Mouse (Mus musculus) neural tube, embryonic 13.5 days (tissue): Measurements from ENCODE around the gene Olfr222. TPM values are rescaled to one million over a fixed set of nuclear protein-coding genes. Genes with fewer than 3 reads are reported as not detected.
"Not testable (repeated sequence)": the region's sequence is repeated elsewhere in the genome, so short reads cannot be mapped to it uniquely, and the experiment has no call there.

Experiments
- ATAC-seq: fragments of 200-750 bp; cut with Nextera tagmentation; 2 replicates; pipeline ENCODE4 v1.8.0; 2017; ENCODE audit warnings: low read depth, mild to moderate bottlenecking, moderate TSS enrichment, moderate library complexity
- H3K27ac ChIP-seq: fragments of 300-500 bp; sonication (generic); replicated peaks from 2 replicates; pipeline ENCODE4 v1.5.1; 2015; ENCODE audit warnings: moderate library complexity, mild to moderate bottlenecking, inconsistent platforms
- H3K27me3 ChIP-seq: fragments of 300-500 bp; sonication (generic); 2 replicates; pipeline ENCODE4 v1.6.1; 2015; ENCODE audit warnings: mild to moderate bottlenecking, inconsistent platforms
- H3K36me3 ChIP-seq: fragments of 300-500 bp; sonication (generic); 2 replicates; pipeline ENCODE4 v1.6.1; 2015; ENCODE audit warnings: mild to moderate bottlenecking, inconsistent platforms
- H3K4me1 ChIP-seq: fragments of 300-500 bp; sonication (generic); replicated peaks from 2 replicates; pipeline ENCODE4 v1.6.1; 2015; ENCODE audit warnings: inconsistent platforms
- H3K4me2 ChIP-seq: fragments of 300-500 bp; sonication (generic); 2 replicates; pipeline ENCODE4 v1.6.1; 2015; ENCODE audit warnings: inconsistent platforms, mild to moderate bottlenecking, moderate library complexity
- H3K4me3 ChIP-seq: fragments of 300-500 bp; sonication (generic); 2 replicates; pipeline ENCODE4 v1.5.1; 2015; ENCODE audit warnings: mild to moderate bottlenecking, inconsistent platforms
- H3K9ac ChIP-seq: fragments of 300-500 bp; sonication (generic); 2 replicates; pipeline ENCODE4 v1.6.1; 2015; ENCODE audit warnings: moderate library complexity, mild to moderate bottlenecking, inconsistent platforms
- H3K9me3 ChIP-seq: fragments of 300-500 bp; sonication (generic); 2 replicates; pipeline ENCODE4 v1.6.1; 2016; ENCODE audit warnings: inconsistent platforms
- WGBS: fragments of 180-500 bp; shearing (Covaris S2); methylation state at CpG from one replicate; pipeline ENCODE4 v1.1.7; 2015; 5-methylcytosine and 5-hydroxymethylcytosine counted together
- polyA plus RNA-seq: library from polyadenylated mRNA; unstranded; fragments of >200 nt; fragmentation: Nextera tagmentation; extraction: Ambion mirVana; gene quantifications from 2 replicates; pipeline ENCODE4 v1.2.1, GENCODE M21; 2015

The Olfr222 gene
- not detected in 2 replicates for polyA plus RNA-seq

DNA sequence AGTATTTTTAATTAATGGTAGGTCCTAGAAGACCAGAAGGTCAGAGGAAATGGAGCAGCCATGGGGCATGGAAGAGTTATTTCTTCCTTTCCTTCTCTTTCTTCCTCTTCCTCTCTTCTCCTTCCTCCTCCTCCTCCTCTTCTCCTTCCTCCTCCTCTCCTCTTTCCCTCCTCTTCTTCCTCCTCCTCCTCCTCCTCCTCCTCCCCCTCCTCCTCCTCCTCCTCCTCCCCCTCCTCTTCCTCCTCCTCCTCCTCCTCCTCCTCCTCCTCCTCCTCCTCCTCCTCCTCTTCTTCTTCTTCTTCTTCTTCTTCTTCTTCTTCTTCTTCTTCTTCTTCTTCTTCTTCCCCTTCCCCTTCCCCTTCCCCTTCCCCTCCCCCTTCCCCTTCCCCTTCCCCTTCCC lies at the start of gene Olfr222:
Gene Olfr222 (minus strand): TSS at position 101 of the 400 bp plus-strand sequence.
- not testable (repeated sequence) for H3K9ac ChIP-seq, H3K4me2 ChIP-seq, ATAC-seq, H3K4me3 ChIP-seq, H3K4me1 ChIP-seq, H3K36me3 ChIP-seq, H3K9me3 ChIP-seq, H3K27ac ChIP-seq
- H3K27me3 ChIP-seq = peaks cover 10% of the 10 kb centered on the region

DNA sequence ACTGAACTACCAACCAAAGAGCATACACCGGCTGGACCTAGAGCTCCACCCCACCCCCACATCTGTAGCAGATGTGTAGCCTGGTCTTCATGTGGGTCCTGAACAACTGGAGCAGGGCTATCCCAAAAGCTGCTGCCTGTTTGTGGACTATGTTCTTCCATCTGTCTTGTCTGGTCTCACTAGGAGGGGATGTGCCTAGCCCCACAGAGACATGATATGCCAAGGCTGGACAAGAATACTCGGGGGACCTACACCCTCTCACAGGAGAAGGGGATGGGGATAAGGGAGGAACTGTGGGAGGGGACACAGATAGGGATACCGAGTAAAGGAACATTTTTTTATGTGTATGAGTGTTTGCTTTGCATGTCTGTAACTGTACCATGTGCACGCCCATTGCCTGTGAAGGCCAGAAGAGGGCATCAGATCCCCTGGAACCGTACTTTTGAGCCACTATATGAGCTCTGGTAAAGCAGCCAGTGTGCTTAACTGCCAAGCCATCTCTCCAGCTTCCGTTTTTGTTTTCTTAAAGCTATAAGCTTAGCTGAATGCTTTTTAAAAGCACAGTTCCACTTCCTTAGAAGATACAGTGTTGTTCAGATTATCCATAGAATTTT lies 48.1 kb upstream of the Olfr222 start:
- WGBS = 38% methylated on average over 6 of the region's 6 CpGs
- Histone ChIP-seq H3K27me3 (no peaks in the 10 kb centered on the region), H3K9ac (no peak overlapping the region), H3K36me3 (no peaks in the 10 kb centered on the region), H3K27ac (no peak overlapping the region), H3K4me1 (no peaks in the 10 kb centered on the region), H3K4me3 (no peak overlapping the region), H3K4me2 (no peak overlapping the region), H3K9me3 (no peaks in the 10 kb centered on the region)
- peak; percentile 56; the same call in 1 of the 2 replicates for ATAC-seq

DNA sequence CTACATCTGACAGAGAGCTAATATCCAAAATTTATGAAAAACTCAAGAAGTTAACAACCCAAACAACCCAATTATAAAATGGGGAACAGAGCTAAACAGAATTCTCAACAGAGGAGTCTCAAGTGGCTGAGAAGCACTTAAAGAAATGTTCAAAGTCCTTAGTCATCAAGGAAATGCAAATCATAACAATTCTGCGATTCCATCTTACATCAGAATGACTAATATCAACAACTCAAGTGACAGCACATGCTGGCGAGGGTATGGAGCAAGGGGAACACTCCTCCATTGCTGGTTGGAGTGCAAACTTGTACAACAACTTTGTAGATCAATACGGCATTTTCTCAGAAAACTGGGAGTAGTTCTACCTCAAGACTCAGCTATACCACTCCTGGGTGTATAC lies 46.2 kb upstream of the Olfr222 start:
- H3K4me2 ChIP-seq = no peak overlapping the region
- H3K27ac ChIP-seq = no peak overlapping the region
- no peak for ATAC-seq
- no peaks in the 10 kb centered on the region for H3K4me1 ChIP-seq
- H3K9ac ChIP-seq = no peak overlapping the region
- no peaks in the 10 kb centered on the region for H3K36me3 ChIP-seq
- no peaks in the 10 kb centered on the region for H3K27me3 ChIP-seq
- WGBS = 74% methylated on average over 3 of the region's 3 CpGs
- H3K9me3 ChIP-seq = no peaks in the 10 kb centered on the region
- H3K4me3 ChIP-seq = no peak overlapping the region

DNA sequence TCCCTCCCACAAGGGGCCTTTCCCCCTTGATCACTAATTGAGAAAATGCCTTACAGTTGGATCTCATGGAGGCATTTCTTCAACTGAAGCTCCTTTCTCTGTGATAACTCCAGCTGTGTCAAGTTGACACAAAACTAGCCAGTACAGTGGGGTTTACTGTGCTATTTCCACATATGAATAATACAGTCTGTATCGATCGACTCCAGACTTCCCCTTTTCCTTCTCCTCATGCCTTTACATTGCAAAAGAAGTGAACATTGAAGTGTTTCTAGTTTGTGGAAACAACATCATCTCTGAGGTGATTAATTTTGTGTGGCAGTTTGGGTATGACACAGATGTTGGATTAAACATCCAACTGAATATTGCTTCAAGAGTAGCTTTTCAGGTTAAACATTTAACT lies 41.0 kb upstream of the Olfr222 start:
- 99% methylated on average over 2 of the region's 2 CpGs for whole genome bisulfite sequencing
- not testable (repeated sequence) for H3K9me3 ChIP-seq, H3K4me1 ChIP-seq

DNA sequence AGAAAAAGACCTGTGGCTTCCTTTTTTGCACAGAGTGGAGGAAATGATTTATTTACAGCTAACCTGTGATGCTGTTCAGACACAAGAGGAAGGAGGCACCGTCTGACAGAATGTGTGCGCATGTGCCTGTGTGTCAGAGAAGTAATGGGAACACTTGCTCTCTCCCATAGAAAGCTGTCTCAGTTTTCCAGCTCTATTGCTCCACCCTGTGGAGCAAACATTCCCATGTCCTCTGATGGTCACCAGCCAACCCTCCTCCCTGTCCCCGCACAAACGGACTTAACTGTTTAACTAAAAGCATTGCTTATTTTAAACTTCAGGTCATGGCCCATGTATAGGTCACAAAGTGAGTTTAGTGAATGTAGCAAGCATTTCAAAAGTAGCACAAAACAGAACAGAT lies 38.1 kb upstream of the Olfr222 start:
- ATAC-seq = no peak
- Histone ChIP-seq H3K4me2 (no peak overlapping the region), H3K9ac (no peak overlapping the region), H3K27me3 (no peaks in the 10 kb centered on the region), H3K4me3 (no peak overlapping the region), H3K27ac (no peak overlapping the region), H3K9me3 (no peaks in the 10 kb centered on the region), H3K36me3 (no peaks in the 10 kb centered on the region), H3K4me1 (no peaks in the 10 kb centered on the region)
- 57% methylated on average over 4 of the region's 4 CpGs for WGBS

More for the DNA sequence above, 41.0 kb upstream of the Olfr222 start:
- not testable (repeated sequence) for H3K9ac ChIP-seq, H3K27ac ChIP-seq, H3K4me3 ChIP-seq, H3K36me3 ChIP-seq, H3K27me3 ChIP-seq, H3K4me2 ChIP-seq, ATAC-seq

DNA sequence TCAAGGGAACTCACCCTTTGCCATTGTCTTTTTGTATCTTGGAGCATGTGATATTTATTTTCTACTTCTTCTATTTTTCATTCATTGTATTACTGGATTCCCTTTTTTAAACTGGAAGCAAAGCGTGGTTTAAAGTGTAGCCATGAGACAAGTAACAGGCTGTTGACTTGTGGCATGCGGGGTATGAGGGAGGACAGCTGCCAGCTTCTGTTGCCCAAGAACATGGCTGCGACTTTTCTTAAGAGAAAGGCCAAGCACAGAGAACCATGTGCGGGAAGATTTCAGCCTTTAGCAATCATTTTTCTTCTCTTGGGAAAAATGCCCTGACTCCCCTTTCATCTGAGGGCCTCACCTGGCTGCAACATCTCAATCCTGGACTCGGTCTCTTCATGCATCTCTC lies 35.6 kb upstream of the Olfr222 start:
- H3K27ac ChIP-seq = no peak overlapping the region
- no peak overlapping the region for H3K9ac ChIP-seq
- ATAC-seq = no peak
- H3K9me3 ChIP-seq = no peaks in the 10 kb centered on the region
- H3K4me2 ChIP-seq = no peak overlapping the region
- H3K36me3 ChIP-seq = no peaks in the 10 kb centered on the region
- no peak overlapping the region for H3K4me3 ChIP-seq
- no peaks in the 10 kb centered on the region for H3K4me1 ChIP-seq
- 89% methylated on average over 5 of the region's 5 CpGs for WGBS
- no peaks in the 10 kb centered on the region for H3K27me3 ChIP-seq

DNA sequence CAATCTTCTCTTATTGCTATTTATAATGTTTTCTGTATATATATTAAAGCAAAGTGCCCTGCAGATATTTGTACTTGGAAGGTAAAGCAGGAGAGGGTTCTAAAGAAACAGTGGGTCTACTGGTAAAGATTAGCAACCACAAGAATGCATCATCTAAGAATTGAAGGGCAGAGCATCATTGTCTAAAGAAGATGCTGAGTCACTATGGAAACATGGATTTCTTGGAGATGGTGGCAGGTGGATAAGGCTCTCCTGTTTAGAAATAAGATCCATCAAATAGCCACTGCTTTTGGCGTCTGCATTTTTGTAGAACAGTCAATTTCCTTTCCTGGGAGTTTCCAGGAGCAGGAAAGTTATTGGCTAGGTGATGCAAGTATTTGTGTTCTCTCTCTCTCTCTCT lies 26.3 kb upstream of the Olfr222 start:
- Histone ChIP-seq H3K9me3 (no peaks in the 10 kb centered on the region), H3K4me2 (no peak overlapping the region), H3K36me3 (no peaks in the 10 kb centered on the region), H3K4me3 (no peak overlapping the region), H3K9ac (no peak overlapping the region), H3K27ac (no peak overlapping the region), H3K27me3 (no peaks in the 10 kb centered on the region), H3K4me1 (no peaks in the 10 kb centered on the region)
- no peak for ATAC-seq
- WGBS = 74% methylated on average over 1 of the region's 1 CpGs

DNA sequence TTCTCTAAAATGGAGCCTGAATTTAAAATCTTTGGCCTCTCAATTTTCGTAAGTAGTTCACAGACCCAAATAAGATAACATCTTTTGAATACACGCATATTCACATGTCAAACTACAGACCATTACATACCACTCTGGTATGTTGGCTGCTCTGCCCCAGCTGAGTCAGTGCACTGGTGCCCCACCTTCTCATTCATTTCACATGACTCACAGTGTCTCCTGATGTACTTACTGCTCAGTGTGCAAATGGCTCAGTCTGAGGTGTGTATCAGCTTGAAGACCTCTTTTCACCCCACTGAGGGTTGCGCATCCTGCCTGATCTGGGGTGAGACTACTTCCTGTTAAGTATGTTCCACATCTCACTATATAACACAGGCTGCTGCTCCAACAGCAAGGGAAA lies 24.8 kb upstream of the Olfr222 start:
- ATAC-seq = no peak
- WGBS = 93% methylated on average over 3 of the region's 3 CpGs

DNA sequence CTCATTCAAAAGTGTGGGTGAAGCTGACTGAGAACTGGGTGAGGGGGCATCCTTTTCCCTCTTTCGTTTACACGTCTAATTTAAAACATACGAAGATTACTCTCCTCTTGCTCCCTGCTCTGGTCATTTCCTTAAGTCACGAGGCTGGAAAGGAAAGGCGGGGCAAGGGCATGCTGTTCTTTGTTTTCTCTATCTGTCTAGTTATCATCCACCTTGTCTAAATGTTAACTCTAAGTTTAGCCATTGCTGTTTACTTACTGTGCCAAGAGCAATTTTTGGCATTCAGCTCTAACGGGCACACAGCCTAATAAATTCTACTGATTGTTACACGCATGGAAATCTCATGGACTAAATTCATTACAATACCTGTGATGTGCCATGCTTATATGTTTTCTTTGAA lies 23.2 kb upstream of the Olfr222 start:
- Histone ChIP-seq H3K36me3 (no peaks in the 10 kb centered on the region), H3K9me3 (no peaks in the 10 kb centered on the region), H3K4me1 (no peaks in the 10 kb centered on the region), H3K9ac (no peak overlapping the region), H3K4me3 (no peak overlapping the region), H3K4me2 (no peak overlapping the region), H3K27me3 (no peaks in the 10 kb centered on the region), H3K27ac (no peak overlapping the region)
- ATAC-seq = no peak
- 82% methylated on average over 7 of the region's 7 CpGs for WGBS

More for the DNA sequence above, 24.8 kb upstream of the Olfr222 start:
- H3K27ac ChIP-seq = no peak overlapping the region
- H3K4me2 ChIP-seq = no peak overlapping the region
- H3K9me3 ChIP-seq = no peaks in the 10 kb centered on the region
- H3K36me3 ChIP-seq = no peaks in the 10 kb centered on the region
- no peak overlapping the region for H3K4me3 ChIP-seq
- H3K9ac ChIP-seq = no peak overlapping the region
- H3K27me3 ChIP-seq = no peaks in the 10 kb centered on the region
- H3K4me1 ChIP-seq = no peaks in the 10 kb centered on the region

DNA sequence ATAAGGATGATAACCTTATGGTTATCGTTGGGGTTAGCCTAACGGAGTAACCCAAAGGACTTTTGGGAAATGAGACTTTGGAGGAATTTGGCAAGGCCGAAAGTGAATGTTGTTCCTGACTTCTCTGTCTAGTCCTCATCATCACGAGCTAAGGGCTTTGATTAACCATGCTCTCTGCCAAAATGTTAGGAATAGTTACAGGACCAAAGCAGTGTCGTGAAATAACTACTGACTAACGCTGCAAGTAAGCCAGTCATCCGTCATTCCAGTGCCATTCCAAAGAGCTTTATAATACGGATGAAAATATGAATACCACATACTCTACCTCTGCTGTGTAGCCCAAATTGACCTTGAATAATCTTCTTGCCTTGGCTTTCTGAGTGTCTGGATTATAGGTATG lies 20.9 kb upstream of the Olfr222 start:
- Histone ChIP-seq H3K27ac (no peak overlapping the region), H3K27me3 (no peaks in the 10 kb centered on the region), H3K4me1 (no peaks in the 10 kb centered on the region), H3K4me3 (no peak overlapping the region), H3K9ac (no peak overlapping the region), H3K36me3 (no peaks in the 10 kb centered on the region), H3K4me2 (no peak overlapping the region), H3K9me3 (no peaks in the 10 kb centered on the region)
- WGBS = 92% methylated on average over 8 of the region's 8 CpGs
- no peak for ATAC-seq

DNA sequence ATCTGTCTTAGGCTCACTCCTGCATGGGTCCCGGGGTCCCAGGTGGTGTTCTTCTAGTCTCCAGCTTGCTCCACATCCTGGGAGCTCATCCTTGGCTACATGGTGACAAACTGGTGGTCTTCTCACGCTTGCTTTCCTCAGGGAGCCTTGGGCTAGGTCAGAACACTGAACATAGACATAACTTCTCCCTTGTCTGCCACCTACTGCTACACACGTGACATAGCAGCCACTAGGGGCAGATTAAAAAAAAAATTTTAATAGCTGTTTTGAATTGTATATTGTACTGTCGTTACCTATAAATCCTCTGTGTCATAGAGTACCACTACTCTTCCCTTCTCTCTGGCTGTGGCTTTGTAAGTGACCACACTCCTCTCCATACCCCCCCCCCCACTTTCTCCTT lies 20.1 kb upstream of the Olfr222 start:
- no peaks in the 10 kb centered on the region for H3K9me3 ChIP-seq
- no peak for ATAC-seq
- no peak overlapping the region for H3K9ac ChIP-seq
- WGBS = 57% methylated on average over 4 of the region's 4 CpGs
- H3K36me3 ChIP-seq = no peaks in the 10 kb centered on the region
- no peak overlapping the region for H3K27ac ChIP-seq
- no peaks in the 10 kb centered on the region for H3K27me3 ChIP-seq
- no peak overlapping the region for H3K4me3 ChIP-seq
- no peak overlapping the region for H3K4me2 ChIP-seq
- no peaks in the 10 kb centered on the region for H3K4me1 ChIP-seq

DNA sequence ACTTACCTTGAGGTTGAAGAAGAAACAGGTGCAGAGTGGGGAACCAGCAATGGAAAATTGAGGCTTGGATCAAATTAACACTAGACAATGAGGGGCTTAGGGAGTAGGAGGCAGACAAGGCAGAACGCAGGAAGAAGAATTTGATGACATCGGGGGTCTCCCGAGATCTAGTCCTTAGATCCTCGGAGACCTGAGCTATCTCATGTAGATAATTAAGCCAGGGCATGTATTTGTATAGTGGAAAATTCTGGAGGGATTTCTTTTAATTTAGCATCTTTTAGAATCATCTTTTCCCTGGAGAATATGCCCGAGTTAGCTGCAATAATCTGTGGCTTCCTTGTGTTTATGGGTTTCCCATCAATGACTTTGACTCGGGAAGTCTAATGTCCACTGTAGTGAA lies 17.2 kb upstream of the Olfr222 start, which contains the start of gene Olfr223:
Gene Olfr223 (minus strand): TSS at position 101 of the 400 bp plus-strand sequence.
- H3K9ac ChIP-seq = no peak within 1 kb of the TSS
- H3K4me2 ChIP-seq = no peak within 1 kb of the TSS
- no peaks in the 10 kb centered on the region for H3K9me3 ChIP-seq
- H3K36me3 ChIP-seq = no peaks in the 10 kb centered on the region
- H3K4me3 ChIP-seq = no peak within 1 kb of the TSS
- no peaks in the 10 kb centered on the region for H3K4me1 ChIP-seq
- H3K27me3 ChIP-seq = no peaks in the 10 kb centered on the region
- 81% methylated on average over 6 of the region's 6 CpGs for WGBS
- no peak for ATAC-seq
- no peak within 1 kb of the TSS for H3K27ac ChIP-seq

DNA sequence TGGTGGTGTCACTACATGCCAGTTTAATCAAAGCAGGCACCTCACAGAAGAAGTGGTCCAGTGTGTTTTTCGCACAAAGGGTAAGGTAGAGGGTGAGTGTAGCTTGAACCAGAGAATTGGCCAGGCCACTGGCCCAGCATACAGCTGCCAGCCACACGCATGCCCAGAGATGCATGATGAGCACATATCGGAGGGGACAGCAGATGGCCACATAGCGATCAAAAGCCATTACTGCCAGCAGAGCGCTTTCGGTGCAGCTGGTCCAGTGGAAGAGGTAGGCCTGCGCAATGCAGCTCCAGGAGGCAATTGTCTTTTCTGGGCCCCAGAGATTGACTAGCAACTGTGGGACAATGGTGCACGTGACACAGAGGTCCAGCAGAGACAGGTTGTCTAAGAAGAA lies 13.5 kb upstream of the Olfr222 start:
- Histone ChIP-seq H3K4me2 (no peak overlapping the region), H3K4me3 (no peak overlapping the region), H3K9me3 (no peaks in the 10 kb centered on the region), H3K9ac (no peak overlapping the region), H3K27me3 (no peaks in the 10 kb centered on the region), H3K36me3 (no peaks in the 10 kb centered on the region), H3K27ac (no peak overlapping the region), H3K4me1 (no peaks in the 10 kb centered on the region)
- ATAC-seq = no peak
- WGBS = 81% methylated on average over 8 of the region's 8 CpGs
